Mouse (Mus musculus) forebrain, embryonic 14.5 days (tissue): ENCODE results near the gene Cd276. TPM values are rescaled to one million over a fixed set of nuclear protein-coding genes. Genes with fewer than 3 reads are reported as not detected.

Experiments used
- ATAC-seq: fragments of 200-750 bp; cut with Nextera tagmentation; 2 replicates; pipeline ENCODE4 v1.8.0; 2017; ENCODE audit warnings: mild to moderate bottlenecking, moderate library complexity
- DNase-seq: peaks from one replicate; pipeline ENCODE4 v3.0.0-alpha.2; 2015; ENCODE audit warnings: low spot score
- H3K27ac ChIP-seq: fragments of 300-500 bp; sonication (generic); 2 replicates; pipeline ENCODE4 v1.5.1; 2014; ENCODE audit warnings: low read depth, mild to moderate bottlenecking, control low read depth, low read length, moderate library complexity
- H3K27me3 ChIP-seq: fragments of 300-500 bp; sonication (generic); replicated peaks from 2 replicates; pipeline ENCODE4 v1.6.1; 2014; ENCODE audit warnings: low read length, control low read depth, mixed read lengths; ENCODE audit not compliant: control insufficient read depth, insufficient read depth
- H3K36me3 ChIP-seq: fragments of 300-500 bp; sonication (generic); 2 replicates; pipeline ENCODE4 v1.6.1; 2014; ENCODE audit warnings: low read length, control low read depth; ENCODE audit not compliant: control insufficient read depth, insufficient read depth
- H3K4me1 ChIP-seq: fragments of 300-500 bp; sonication (generic); 2 replicates; pipeline ENCODE4 v1.6.1; 2014; ENCODE audit warnings: antibody characterized with exemption, low read length, control low read depth; ENCODE audit not compliant: control insufficient read depth, insufficient read depth
- H3K4me2 ChIP-seq: fragments of 300-500 bp; sonication (generic); 2 replicates; pipeline ENCODE4 v1.6.1; 2014; ENCODE audit warnings: mild to moderate bottlenecking, control low read depth, low read length
- H3K4me3 ChIP-seq: fragments of 300-500 bp; sonication (generic); 2 replicates; pipeline ENCODE4 v1.5.1; 2014; ENCODE audit warnings: low read depth, low read length, control low read depth
- H3K9ac ChIP-seq: fragments of 300-500 bp; sonication (generic); 2 replicates; pipeline ENCODE4 v1.6.1; 2014; ENCODE audit warnings: mild to moderate bottlenecking, low read length, control low read depth, moderate library complexity
- H3K9me3 ChIP-seq: fragments of 300-500 bp; sonication (generic); replicated peaks from 2 replicates; pipeline ENCODE4 v1.6.1; 2016; ENCODE audit warnings: low read length, control low read depth, mixed read lengths; ENCODE audit not compliant: control insufficient read depth
- WGBS: fragments of 180-500 bp; shearing (Covaris S2); extraction: QIAGEN DNeasy Blood & Tissue Kit; methylation state at CpG from one replicate; pipeline ENCODE4 v1.1.7; 2014; 5-methylcytosine and 5-hydroxymethylcytosine counted together
- polyA plus RNA-seq: library from polyadenylated mRNA; unstranded; fragments of >200 nt; fragmentation: Nextera tagmentation; extraction: Ambion mirVana; gene quantifications from 2 replicates; pipeline ENCODE4 v1.2.1, GENCODE M21; 2014

Cd276 gene
- polyA plus RNA-seq = 24.6 and 28.8 TPM in 2 replicates

DNA sequence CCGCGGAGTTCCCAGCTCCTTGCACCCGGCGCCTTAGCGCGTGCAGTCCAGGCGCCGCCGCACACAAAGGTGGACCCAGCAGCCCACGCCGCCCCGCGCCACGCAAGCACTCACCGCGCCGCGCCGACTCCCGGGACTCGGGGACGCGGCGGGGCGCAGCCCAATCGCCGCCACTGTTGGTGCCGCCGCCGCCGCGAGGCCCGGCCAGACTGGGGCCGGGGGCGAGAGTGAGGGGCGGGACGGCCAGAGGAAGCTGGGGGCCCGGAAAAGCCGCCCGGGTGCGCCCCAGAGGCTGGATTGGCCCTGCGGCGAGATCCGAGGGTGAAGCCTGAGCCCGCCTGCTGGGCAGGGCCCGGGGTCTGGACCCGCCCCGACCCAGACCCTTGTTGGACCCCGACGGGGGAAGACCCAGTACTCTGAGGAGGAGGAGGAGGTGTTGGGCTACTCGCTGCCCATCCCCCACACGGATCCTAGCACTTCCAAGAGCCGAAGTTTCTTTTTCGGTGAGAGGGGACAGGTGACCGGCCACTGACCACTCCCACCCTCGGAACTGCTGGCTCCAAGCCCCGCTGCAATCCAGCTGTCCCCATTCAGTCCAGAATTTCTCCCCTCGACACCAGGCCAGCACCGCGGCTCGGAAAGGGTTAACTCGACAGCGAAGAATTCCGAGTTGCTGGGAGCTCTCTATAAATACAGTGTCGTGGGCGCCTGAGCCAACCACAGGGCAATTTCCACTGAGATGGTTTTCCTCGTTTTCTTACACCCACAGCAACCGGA, at the start of gene Cd276:
Gene Cd276 (minus strand): TSS at position 530 of the 777 bp plus-strand sequence.
- peak within 1 kb of the TSS; percentile 97 for H3K27ac ChIP-seq
- no peaks in the 10 kb centered on the region for H3K27me3 ChIP-seq
- no peaks in the 10 kb centered on the region for H3K9me3 ChIP-seq
- H3K9ac ChIP-seq = peak within 1 kb of the TSS; percentile 99
- H3K36me3 ChIP-seq = no peaks in the 10 kb centered on the region
- peak within 1 kb of the TSS; percentile 84 for H3K4me2 ChIP-seq
- peaks cover 20% of the 10 kb centered on the region for H3K4me1 ChIP-seq
- peak within 1 kb of the TSS; percentile 92 for H3K4me3 ChIP-seq
- ATAC-seq (peak; percentile 78), DNase-seq (peak; percentile 88)
- under 1% methylated on average over 65 of the region's 68 CpGs for WGBS

GRCm38 (mm10) chr9:58595313-58595712, 40.1 kb upstream of the Cd276 start:
- ATAC-seq (no peak), DNase-seq (no peak)
- no peak overlapping the region for H3K27ac ChIP-seq
- no peak overlapping the region for H3K4me3 ChIP-seq
- H3K36me3 ChIP-seq = no peaks in the 10 kb centered on the region
- WGBS = 98% methylated on average over 1 of the region's 1 CpGs
- no peaks in the 10 kb centered on the region for H3K27me3 ChIP-seq
- H3K4me1 ChIP-seq = no peaks in the 10 kb centered on the region
- H3K9ac ChIP-seq = no peak overlapping the region
- H3K9me3 ChIP-seq = no peaks in the 10 kb centered on the region
- no peak overlapping the region for H3K4me2 ChIP-seq

GRCm38 (mm10) chr9:58588657-58589056, 33.4 kb upstream of the Cd276 start:
- no peaks in the 10 kb centered on the region for H3K9me3 ChIP-seq
- no peak overlapping the region for H3K4me3 ChIP-seq
- DNase-seq = no peak
- no peaks in the 10 kb centered on the region for H3K36me3 ChIP-seq
- H3K27me3 ChIP-seq = no peaks in the 10 kb centered on the region
- no peak overlapping the region for H3K27ac ChIP-seq
- no peak for ATAC-seq
- no peak overlapping the region for H3K4me2 ChIP-seq
- no peak overlapping the region for H3K9ac ChIP-seq
- WGBS = 94% methylated on average over 4 of the region's 4 CpGs
- H3K4me1 ChIP-seq = peaks cover 4% of the 10 kb centered on the region

- 78% methylated on average over 1 of the region's 1 CpGs for WGBS
- Histone ChIP-seq H3K4me1 (peaks cover 8% of the 10 kb centered on the region), H3K36me3 (no peaks in the 10 kb centered on the region), H3K4me3 (no peak overlapping the region), H3K4me2 (peak overlapping the region; percentile 75; the same call in 1 of the 2 replicates), H3K27me3 (no peaks in the 10 kb centered on the region), H3K9ac (no peak overlapping the region), H3K27ac (no peak overlapping the region), H3K9me3 (no peaks in the 10 kb centered on the region)
- DNase-seq (no peak), ATAC-seq (no peak)
These were observed 29.1 kb upstream of the Cd276 start for GRCm38 (mm10) chr9:58584323-58584722.

- Histone ChIP-seq H3K4me3 (peak overlapping the region; percentile 89), H3K9ac (peak overlapping the region; percentile 98), H3K27ac (peak overlapping the region; percentile 98), H3K4me1 (peaks cover 8% of the 10 kb centered on the region), H3K27me3 (no peaks in the 10 kb centered on the region), H3K4me2 (peak overlapping the region; percentile 75), H3K9me3 (no peaks in the 10 kb centered on the region), H3K36me3 (no peaks in the 10 kb centered on the region)
- 0% methylated on average over 8 of the region's 8 CpGs for WGBS
- ATAC-seq = no peak
- peak; percentile 20 for DNase-seq
These were observed 28.0 kb upstream of the Cd276 start for GRCm38 (mm10) chr9:58583267-58583641.

- peak; percentile 0; the same call in 1 of the 2 replicates for ATAC-seq
- H3K4me1 ChIP-seq = peaks cover 8% of the 10 kb centered on the region
- no peaks in the 10 kb centered on the region for H3K36me3 ChIP-seq
- H3K27ac ChIP-seq = peak overlapping the region; percentile 98
- H3K4me3 ChIP-seq = peak overlapping the region; percentile 89
- DNase-seq = peak; percentile 49
- H3K9ac ChIP-seq = peak overlapping the region; percentile 98
- peak overlapping the region; percentile 75 for H3K4me2 ChIP-seq
- no peaks in the 10 kb centered on the region for H3K9me3 ChIP-seq
- no peaks in the 10 kb centered on the region for H3K27me3 ChIP-seq
- under 1% methylated on average over 40 of the region's 42 CpGs for WGBS
These were observed 27.5 kb upstream of the Cd276 start for GRCm38 (mm10) chr9:58582581-58583266.

- no peaks in the 10 kb centered on the region for H3K27me3 ChIP-seq
- peaks cover 8% of the 10 kb centered on the region for H3K4me1 ChIP-seq
- ATAC-seq (peak; percentile 99), DNase-seq (peak; percentile 99)
- H3K36me3 ChIP-seq = no peaks in the 10 kb centered on the region
- peak within 1 kb of the TSS; percentile 89 for H3K4me3 ChIP-seq
- H3K27ac ChIP-seq = peak within 1 kb of the TSS; percentile 98
- H3K4me2 ChIP-seq = peak within 1 kb of the TSS; percentile 75
- WGBS = under 1% methylated on average over 34 of the region's 56 CpGs
- H3K9ac ChIP-seq = peak within 1 kb of the TSS; percentile 98
- H3K9me3 ChIP-seq = no peaks in the 10 kb centered on the region
These were observed 26.8 kb upstream of the Cd276 start, which contains the start of gene Nptn for GRCm38 (mm10) chr9:58581958-58582540. TSS of gene Nptn (plus strand) at chr9:58582240.

DNA sequence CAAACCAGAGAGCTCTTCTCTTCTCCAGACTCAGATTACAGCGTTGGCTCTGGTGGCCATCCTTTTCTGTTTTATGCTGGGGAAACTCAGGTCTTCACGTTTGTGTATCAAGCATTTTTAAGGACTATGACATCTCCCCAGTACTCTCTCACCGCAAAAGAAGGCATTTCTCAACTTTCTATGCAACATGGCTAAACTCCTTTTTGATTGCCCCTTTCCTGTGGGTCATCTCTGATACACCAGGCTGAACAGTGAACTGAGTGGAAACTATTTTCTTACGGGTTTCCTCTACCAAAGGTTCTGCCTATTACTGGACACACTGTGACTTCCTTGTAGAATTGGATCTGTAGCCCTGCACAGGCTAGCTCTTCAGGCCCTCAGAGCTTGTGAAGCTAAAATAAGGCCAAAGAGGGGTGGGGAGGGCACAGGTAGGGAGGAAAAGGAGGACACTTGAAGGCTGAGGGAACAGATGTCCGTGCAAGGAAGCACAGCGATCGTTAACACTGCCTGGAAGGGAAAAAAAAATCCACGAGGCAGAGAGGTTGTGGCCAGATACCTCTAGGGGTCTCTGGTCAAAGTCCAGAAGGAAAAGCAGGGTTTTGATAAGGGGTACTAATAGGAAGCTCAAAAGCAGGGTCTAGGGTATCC, 26.2 kb upstream of the Cd276 start:
- Histone ChIP-seq H3K36me3 (no peaks in the 10 kb centered on the region), H3K4me1 (peaks cover 8% of the 10 kb centered on the region), H3K9me3 (no peaks in the 10 kb centered on the region), H3K27ac (peak overlapping the region; percentile 80), H3K9ac (peak overlapping the region; percentile 68), H3K4me3 (peak overlapping the region; percentile 32), H3K27me3 (no peaks in the 10 kb centered on the region), H3K4me2 (peak overlapping the region; percentile 65)
- DNase-seq (no peak), ATAC-seq (no peak)
- 34% methylated on average over 8 of the region's 8 CpGs for WGBS
